Mouse (Mus musculus) embryonic fibroblast, embryonic 13.5 days (primary cell): Measurements from ENCODE around the gene Uqcc1.

ENCODE experiments used
- CTCF ChIP-seq: IDR thresholded peaks from 2 replicates; pipeline ENCODE4 v1.5.1; 2011; ENCODE audit warnings: mild to moderate bottlenecking, control low read depth, low read length, moderate library complexity, borderline replicate concordance; ENCODE audit not compliant: insufficient read depth
- POLR2A ChIP-seq: IDR thresholded peaks from 2 replicates; pipeline ENCODE4 v1.6.1; 2011; ENCODE audit warnings: low read depth, mild to moderate bottlenecking, control low read depth, low read length, moderate library complexity

- TF ChIP-seq CTCF, result no peak
- TF ChIP-seq POLR2A, result no peak
These were observed 32.9 kb upstream of the Uqcc1 start for GRCm38 (mm10) chr2:155962991-155963390.
